Mouse (Mus musculus) heart, postnatal 0 days (tissue): ENCODE data around the gene Paqr7. TPM values are rescaled to one million over a fixed set of nuclear protein-coding genes. Genes with fewer than 3 reads are reported as not detected.
A peak's percentile ranks its signal among the peaks of the same experiment; 100 is the strongest.

ENCODE experiments used
- ATAC-seq: fragments of 200-750 bp; cut with Nextera tagmentation; 2 replicates; pipeline ENCODE4 v1.8.0; 2017; ENCODE audit warnings: low read depth, moderate number of reproducible peaks, moderate library complexity; ENCODE audit not compliant: insufficient read depth
- DNase-seq: peaks from one replicate; pipeline ENCODE4 v3.0.0-alpha.2; 2016; ENCODE audit warnings: low spot score
- H3K27ac ChIP-seq: fragments of 300-500 bp; sonication (generic); 2 replicates; pipeline ENCODE4 v1.5.1; 2014; ENCODE audit warnings: low read depth, mild to moderate bottlenecking
- H3K27me3 ChIP-seq: fragments of 300-500 bp; sonication (generic); 2 replicates; pipeline ENCODE4 v1.6.1; 2014; ENCODE audit warnings: low read length, mixed read lengths; ENCODE audit not compliant: control insufficient read depth, insufficient read depth
- H3K36me3 ChIP-seq: fragments of 300-500 bp; sonication (generic); replicated peaks from 2 replicates; pipeline ENCODE4 v1.6.1; 2014; ENCODE audit warnings: low read length, mixed read lengths; ENCODE audit not compliant: control insufficient read depth, insufficient read depth
- H3K4me1 ChIP-seq: fragments of 300-500 bp; sonication (generic); 2 replicates; pipeline ENCODE4 v1.6.1; 2014; ENCODE audit warnings: antibody characterized with exemption; ENCODE audit not compliant: control insufficient read depth, insufficient read depth
- H3K4me2 ChIP-seq: fragments of 300-500 bp; sonication (generic); 2 replicates; pipeline ENCODE4 v1.6.1; 2014; ENCODE audit warnings: low read depth, mild to moderate bottlenecking, low read length, moderate library complexity
- H3K4me3 ChIP-seq: fragments of 300-500 bp; sonication (generic); 2 replicates; pipeline ENCODE4 v1.5.1; 2014; ENCODE audit warnings: low read depth, low read length
- H3K9ac ChIP-seq: fragments of 300-500 bp; sonication (generic); replicated peaks from 2 replicates; pipeline ENCODE4 v1.6.1; 2014; ENCODE audit warnings: low read depth, low read length, mixed read lengths
- H3K9me3 ChIP-seq: fragments of 300-500 bp; sonication (generic); replicated peaks from 2 replicates; pipeline ENCODE4 v1.6.1; 2016; ENCODE audit warnings: low read length; ENCODE audit not compliant: control insufficient read depth
- CTCF ChIP-seq: IDR thresholded peaks from 2 replicates; pipeline ENCODE4 v1.5.1; 2016; ENCODE audit warnings: antibody characterized with exemption, control low read depth, low read depth
- EP300 ChIP-seq: IDR thresholded peaks from 2 replicates; pipeline ENCODE4 v1.6.1; 2016; ENCODE audit warnings: antibody characterized with exemption, low read depth
- WGBS: fragments of 180-500 bp; shearing (Covaris S2); extraction: QIAGEN DNeasy Blood & Tissue Kit; methylation state at CpG from one replicate; pipeline ENCODE4 v1.1.7; 2014; 5-methylcytosine and 5-hydroxymethylcytosine counted together
- polyA plus RNA-seq: library from polyadenylated mRNA; unstranded; fragments of >200 nt; fragmentation: Nextera tagmentation; extraction: Ambion mirVana; gene quantifications from 2 replicates; pipeline ENCODE4 v1.2.1, GENCODE M21; 2015
- total RNA-seq: library from RNA; depleted of rRNA; stranded (reverse); fragments of >200 nt; gene quantifications from 2 replicates; pipeline ENCODE4 v1.2.3, GENCODE M21; 2014; ENCODE audit warnings: low replicate concordance

Paqr7 gene
- total and polyA plus RNA-seq, 2 experiments from 2014 or later, result 15.4 to 25.4 TPM

GRCm38 (mm10) chr4:134510845-134511411, 14.4 kb downstream of the Paqr7 start, which contains the start of gene Aunip:
TSS of gene Aunip (plus strand) at chr4:134510999.
- under 1% methylated on average over 42 of the region's 42 CpGs for WGBS
- DNase-seq, result peak; percentile 95
- Histone ChIP-seq H3K4me1 (0 out of 2 replicates have a peak, but pooled peaks cover 9% of the 10 kb centered on the region), H3K4me2 (peak within 1 kb of the TSS; percentile 85), H3K4me3 (peak within 1 kb of the TSS; percentile 56), H3K36me3 (peaks cover 11% of the 10 kb centered on the region; the same call in 1 of the 2 replicates), H3K9me3 (no peaks in the 10 kb centered on the region), H3K27me3 (no peaks in the 10 kb centered on the region), H3K9ac (peak within 1 kb of the TSS; percentile 36), H3K27ac (no peak within 1 kb of the TSS)
- TF ChIP-seq EP300 (no peak), CTCF (0 out of 2 replicates have a peak, but pooled peaks have one; percentile 6)
- ATAC-seq, result peak; percentile 94

DNA sequence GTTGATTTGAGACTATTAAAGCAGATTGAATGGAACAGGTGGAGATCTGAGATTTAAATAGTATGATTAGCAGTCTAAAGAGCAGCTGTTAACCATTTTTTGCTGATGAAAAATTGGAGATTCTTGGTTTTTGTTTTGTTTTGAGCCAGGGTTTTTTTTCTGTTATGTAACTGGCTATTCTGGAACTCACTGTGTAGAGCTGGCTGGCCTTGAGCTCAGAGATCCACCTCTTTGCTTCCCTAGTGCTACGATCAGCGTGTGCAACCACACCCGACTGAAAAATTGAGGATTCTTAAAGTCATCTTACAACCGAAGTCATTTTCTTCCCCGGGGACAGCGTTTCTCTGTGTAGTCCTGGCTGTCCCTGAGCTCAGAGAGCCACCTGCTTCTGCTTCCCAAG, 15.2 kb downstream of the Paqr7 start:
- Histone ChIP-seq H3K36me3 (peaks cover 9% of the 10 kb centered on the region; the same call in 1 of the 2 replicates), H3K4me3 (peak overlapping the region; percentile 56), H3K4me1 (0 out of 2 replicates have a peak, but pooled peaks cover 9% of the 10 kb centered on the region), H3K9ac (peak overlapping the region; percentile 36; the same call in 1 of the 2 replicates), H3K27ac (no peak overlapping the region), H3K27me3 (no peaks in the 10 kb centered on the region), H3K4me2 (peak overlapping the region; percentile 85), H3K9me3 (no peaks in the 10 kb centered on the region)
- no peak for DNase-seq
- TF ChIP-seq CTCF (no peak), EP300 (no peak)
- 60% methylated on average over 6 of the region's 6 CpGs for WGBS
- ATAC-seq, result no peak

- ATAC-seq (peak; percentile 50), DNase-seq (peak; percentile 80)
- TF ChIP-seq CTCF, result peak; percentile 64
- TF ChIP-seq EP300, result no peak
- Histone ChIP-seq H3K27me3 (no peaks in the 10 kb centered on the region), H3K9ac (no peak overlapping the region), H3K9me3 (no peaks in the 10 kb centered on the region), H3K27ac (0 out of 2 replicates have a peak overlapping the region, but pooled peaks have one; percentile 1), H3K4me2 (peak overlapping the region; percentile 55), H3K4me3 (peak overlapping the region; percentile 24), H3K36me3 (no peaks in the 10 kb centered on the region; the same call in 1 of the 2 replicates), H3K4me1 (peaks cover 17% of the 10 kb centered on the region; the same call in 1 of the 2 replicates)
- WGBS, result 7% methylated on average over 15 of the region's 15 CpGs
These were observed 16.3 kb downstream of the Paqr7 start for GRCm38 (mm10) chr4:134512798-134513197.

GRCm38 (mm10) chr4:134514309-134514930, 17.9 kb downstream of the Paqr7 start:
- no peak overlapping the region for H3K27ac ChIP-seq
- WGBS, result 82% methylated on average over 11 of the region's 11 CpGs
- no peaks in the 10 kb centered on the region for H3K36me3 ChIP-seq
- no peak for DNase-seq
- H3K27me3 ChIP-seq, result no peaks in the 10 kb centered on the region
- H3K9me3 ChIP-seq, result no peaks in the 10 kb centered on the region
- H3K4me1 ChIP-seq, result peaks cover 20% of the 10 kb centered on the region
- no peak for ATAC-seq
- no peak overlapping the region for H3K4me2 ChIP-seq
- H3K9ac ChIP-seq, result no peak overlapping the region
- no peak overlapping the region for H3K4me3 ChIP-seq
- TF ChIP-seq EP300 (no peak), CTCF (no peak)

DNA sequence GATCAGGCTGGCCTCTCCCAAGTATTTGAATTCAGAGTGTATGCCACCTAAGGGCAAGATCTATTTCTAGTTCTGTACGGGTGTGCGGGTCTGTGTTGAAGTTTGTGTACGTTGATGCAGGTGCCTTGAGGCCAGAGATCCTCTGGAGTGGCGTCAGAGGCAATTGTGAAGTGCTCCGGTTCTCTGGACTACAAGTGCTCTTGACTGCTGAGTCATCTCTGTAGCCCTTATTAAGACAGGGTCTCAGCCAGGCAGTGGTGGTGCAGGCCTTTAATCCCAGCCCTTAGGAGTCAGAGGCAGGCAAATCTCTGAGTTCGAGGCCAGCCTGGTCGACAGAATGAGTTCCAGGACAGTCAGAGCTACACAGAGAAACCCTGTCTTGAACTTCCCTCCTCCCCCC, 19.1 kb downstream of the Paqr7 start:
- Histone ChIP-seq H3K4me3 (no peak overlapping the region), H3K27me3 (no peaks in the 10 kb centered on the region), H3K9me3 (no peaks in the 10 kb centered on the region), H3K27ac (peak overlapping the region; percentile 92), H3K36me3 (0 out of 2 replicates have a peak, but pooled peaks cover 4% of the 10 kb centered on the region), H3K9ac (no peak overlapping the region), H3K4me1 (peaks cover 20% of the 10 kb centered on the region), H3K4me2 (no peak overlapping the region)
- ATAC-seq (no peak), DNase-seq (no peak)
- TF ChIP-seq EP300 (no peak), CTCF (no peak)
- 40% methylated on average over 7 of the region's 7 CpGs for whole genome bisulfite sequencing
